Mouse (Mus musculus) B cell, adult 2 months (primary cell): Measurements from ENCODE around the gene Gpr183.

Source experiments
- DNase-seq, 2 experiments: peaks; one replicate each; pipeline ENCODE4 v3.0.0; 2022

The Gpr183 gene

DNA sequence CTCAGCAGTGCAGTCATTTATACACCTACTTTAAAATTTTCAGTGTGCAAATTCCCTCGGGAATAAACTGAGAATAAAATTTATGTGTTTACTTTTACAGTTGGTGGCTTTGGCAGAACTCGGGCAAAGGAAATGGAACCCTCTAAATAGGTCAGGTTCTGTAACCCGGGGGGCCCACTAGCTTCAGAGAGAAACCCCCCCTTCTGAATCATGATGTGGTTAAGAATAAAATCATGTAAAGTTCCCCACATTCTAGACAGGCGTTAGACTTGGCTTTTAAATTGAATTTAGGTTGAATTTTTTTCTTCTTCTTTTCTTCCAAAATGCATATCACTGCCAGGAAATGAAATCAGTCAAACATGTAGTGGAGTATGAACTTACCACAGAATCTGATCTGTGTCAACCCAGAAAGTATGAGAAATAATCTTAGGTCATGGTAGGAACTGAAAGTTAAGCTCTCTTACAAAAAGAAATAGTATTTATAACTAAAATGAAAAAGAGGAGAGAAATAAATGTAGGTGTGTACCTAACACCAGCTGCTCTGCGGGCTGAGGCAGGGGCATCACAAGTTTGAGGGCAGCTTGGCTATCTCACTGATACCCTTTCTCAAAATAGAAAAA, 9.7 kb downstream of the Gpr183 start:
- peak in 1 of 2 experiments; percentile 26 for DNase-seq

DNA sequence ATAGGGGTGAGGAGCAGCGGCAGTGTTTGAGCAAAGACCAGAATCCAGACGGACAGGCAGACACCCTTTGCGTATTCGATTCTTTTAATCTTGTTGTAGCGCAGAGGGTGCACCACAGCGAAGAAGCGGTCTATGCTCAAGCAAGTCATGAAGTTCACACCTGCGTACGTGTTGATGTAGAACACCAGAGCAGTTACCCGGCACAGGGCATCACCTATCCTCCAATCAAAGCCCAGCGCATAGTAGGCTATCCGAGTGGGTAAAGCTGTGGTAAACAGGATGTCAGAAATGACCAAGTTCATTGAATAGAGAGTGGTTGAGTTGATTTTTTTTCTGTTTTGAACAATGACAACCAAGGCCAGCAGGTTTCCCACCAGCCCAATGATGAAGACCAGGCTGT, 10.4 kb downstream of the Gpr183 start:
- no peak for DNase-seq

DNA sequence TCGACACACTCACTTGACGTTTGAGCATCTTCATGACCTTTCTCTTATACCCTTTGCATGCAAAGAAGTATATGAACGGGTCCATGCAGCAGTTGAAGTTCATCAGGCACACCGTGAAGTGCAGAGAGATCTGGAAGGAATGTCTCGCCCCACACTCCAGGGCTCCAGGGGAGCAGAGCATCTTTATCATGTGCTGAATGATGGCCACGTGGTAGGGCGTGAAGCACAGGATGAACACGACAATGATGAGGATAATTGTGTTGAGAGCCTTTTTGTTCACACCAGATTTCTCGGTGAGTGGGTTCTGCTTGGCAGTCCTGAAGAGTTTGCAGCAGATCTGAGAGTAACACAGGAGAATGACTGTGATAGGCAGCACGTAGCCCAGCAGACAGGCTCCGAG, 10.9 kb downstream of the Gpr183 start:
- DNase-seq, result no peak

DNA sequence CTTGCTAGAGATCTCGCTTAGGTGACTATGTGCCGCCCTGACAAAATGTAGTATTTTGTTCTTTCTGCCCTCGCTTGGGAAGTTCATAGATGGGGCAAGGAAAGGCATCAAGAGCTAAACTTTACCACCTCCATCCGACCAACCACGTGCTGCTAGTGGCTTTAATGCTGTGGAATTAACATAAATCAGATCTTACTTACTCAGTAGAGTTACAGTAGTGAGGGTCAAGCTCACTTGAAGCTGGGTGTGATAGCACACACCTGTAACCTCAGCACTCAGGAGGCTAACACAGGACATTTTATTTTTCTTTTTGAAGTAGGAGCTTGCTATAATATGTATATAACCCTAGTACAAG, 13.0 kb downstream of the Gpr183 start:
- no peak for DNase-seq

DNA sequence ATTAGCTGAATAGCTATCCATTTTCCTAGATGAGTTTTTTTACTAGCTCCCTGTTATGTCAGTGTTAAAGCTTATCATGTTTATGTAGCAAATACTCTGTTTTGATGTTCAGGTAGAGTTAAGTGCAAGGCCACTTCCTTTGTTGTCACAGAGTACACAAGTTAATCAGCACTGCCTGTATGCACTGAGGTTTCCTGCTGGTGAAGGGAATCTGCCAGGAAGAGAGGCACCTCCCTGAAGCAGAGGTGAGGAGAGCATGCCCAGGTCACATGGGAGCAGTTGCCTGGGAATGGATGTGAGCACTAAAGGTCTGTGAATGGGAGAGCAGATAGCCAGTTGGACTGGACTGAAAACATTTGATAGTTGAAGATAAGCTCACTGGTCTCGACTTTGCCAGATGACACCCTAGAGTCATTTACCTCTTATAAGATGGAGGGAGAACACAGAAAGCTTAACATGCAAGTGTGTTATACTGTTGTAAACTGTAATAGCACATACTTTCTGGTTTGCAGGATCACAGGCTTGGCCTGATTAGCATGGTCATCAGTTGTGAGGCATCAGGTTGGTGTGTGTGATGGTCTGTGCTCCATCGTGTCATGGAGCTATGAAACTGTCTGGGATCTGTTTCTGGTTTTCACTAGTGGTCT, 13.5 kb downstream of the Gpr183 start:
- peak in 1 of 2 experiments; percentile 2 for DNase-seq

DNA sequence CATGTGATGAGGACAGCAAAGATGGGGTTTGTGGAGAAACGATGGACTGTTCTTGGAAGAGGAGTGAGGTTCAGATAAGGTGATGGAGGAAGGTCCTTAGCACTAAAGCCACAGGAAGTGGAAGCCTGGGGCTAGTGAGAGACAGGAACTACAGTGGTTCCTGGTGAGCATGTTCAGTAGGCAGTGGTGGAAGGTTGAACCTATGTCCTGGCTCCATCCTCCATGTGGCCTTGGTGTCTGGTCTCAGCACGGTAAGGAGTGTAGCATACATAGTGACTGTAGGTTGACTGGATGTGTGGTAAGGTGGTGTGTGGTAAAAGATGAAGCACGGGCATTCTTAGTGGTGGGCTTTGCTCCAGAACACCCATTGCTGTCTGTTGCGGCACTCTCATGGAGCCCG, 15.1 kb downstream of the Gpr183 start:
- peak in 1 of 2 experiments; percentile 9 for DNase-seq

DNA sequence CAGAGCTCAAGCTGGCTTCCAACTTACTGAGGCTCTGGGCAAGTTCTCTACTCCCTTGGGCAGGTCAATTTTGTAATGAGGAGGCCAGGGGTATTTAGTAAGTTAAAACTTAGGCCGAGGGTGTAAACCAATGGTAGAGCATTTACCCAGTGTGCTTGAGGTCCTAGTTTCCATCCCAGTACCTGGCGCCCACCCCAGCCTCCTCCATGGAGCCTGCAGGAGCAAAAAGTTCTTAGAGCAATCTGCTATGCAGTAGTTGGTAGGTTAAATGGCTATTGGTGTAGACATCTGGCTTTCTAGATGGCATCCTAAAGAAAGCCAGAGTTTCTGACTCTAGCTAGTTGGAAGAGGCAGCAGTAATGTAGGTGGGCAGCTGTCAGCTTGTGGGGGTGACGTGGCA, 15.6 kb downstream of the Gpr183 start:
- no peak for DNase-seq

DNA sequence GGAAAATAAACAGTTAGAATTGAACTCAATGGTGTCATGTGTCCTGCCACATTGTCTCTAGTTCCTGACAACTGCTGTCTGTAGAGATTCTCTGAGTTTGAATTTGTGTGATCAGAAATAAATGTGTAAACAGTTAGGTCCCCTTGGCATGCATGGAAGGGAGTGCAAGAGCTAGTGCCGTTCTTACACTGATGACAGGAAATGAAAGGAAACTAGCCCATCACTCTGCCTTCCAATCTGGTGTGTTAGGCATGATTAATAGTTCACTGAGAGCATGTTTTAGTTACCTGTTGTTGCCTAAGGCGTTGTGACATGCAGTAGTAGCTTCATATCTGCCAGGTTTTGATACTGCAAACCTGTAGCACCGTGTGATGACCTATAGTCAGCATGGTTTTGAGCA, 17.0 kb downstream of the Gpr183 start:
- peak in 1 of 2 experiments; percentile 2 for DNase-seq

DNA sequence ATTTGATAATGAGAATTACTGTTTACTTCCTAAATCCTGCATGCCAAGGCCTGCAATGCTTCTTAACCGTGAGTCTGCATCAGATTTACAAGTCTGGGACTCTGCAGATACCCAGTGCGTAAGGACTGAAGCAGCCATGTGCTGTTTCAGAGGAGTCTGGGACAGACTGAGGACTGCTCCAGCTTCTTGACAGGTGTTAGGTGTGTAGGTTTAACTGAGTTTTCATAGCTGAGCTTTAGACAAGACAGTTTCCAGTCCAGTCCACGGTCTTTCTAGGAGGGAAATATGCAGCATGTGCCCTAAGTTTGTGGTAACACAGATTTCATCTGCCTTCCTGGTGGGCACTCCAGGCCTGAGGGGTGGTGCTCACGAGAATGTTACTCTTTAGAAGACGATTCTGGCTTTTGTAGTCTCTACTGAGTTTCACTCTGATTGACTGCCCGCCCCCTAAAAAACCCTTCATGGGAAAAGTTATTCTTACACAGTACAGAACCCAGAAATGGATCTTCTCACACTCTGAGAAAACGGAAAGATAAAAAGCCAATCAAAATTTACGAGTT, 17.7 kb downstream of the Gpr183 start:
- DNase-seq, result no peak

DNA sequence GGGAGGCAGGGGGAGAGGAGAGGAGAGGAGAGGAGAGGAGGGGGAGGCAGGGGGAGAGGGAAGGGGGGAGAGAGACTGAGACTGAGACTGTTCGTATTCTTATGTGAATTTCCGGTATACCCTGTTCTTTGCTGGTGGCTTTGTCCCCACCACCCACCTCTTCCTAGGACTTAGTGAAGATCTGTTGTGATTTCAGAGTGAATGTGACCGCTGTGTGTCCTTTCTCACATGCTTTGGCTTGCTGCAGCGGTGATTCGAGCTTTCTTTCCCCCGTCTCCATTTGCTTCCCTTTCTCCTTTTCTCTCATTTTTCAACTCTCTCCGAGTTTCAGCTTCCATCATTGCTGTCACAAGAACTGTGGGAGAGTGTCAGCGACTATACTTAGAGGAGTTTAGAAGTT, 18.3 kb downstream of the Gpr183 start:
- no peak for DNase-seq

DNA sequence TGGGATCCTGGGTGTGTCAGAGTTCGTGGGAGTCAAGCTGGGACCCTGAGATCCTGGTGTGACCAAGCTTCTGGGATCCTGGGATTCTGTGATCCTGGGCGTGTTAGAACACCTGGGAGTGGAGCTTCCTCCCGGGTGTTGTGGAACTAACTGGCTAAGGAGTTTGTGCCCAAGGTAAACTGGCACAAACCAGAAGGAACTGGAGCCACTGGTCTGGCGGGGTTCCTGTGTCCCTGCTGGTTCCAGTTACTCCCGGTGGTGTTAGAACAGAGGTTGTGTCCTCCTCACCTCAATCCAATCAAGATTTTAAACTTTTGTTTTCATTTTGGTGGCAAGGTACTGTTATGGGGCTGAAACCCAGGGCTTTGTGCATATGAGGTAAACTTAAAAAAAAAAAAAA, 18.9 kb downstream of the Gpr183 start:
- no peak for DNase-seq

DNA sequence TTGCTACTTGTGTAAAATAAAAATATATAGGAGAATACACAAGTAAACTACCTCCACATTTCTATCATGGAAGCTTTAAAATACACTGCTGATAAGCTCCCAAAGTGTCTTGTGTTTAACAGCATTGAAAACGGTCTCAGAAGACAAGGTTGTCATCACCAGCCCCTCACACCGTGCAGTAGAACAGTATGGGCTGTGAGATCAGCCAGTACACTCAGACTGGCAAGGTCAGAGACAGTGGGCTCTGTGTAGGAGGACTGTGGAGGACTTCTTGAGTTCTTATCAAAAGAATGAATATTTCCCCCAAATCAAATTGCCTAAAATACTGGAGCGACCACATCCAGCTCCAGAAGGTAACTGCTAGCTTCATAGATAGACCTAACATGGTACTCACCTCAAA, 25.4 kb downstream of the Gpr183 start:
- no peak for DNase-seq

DNA sequence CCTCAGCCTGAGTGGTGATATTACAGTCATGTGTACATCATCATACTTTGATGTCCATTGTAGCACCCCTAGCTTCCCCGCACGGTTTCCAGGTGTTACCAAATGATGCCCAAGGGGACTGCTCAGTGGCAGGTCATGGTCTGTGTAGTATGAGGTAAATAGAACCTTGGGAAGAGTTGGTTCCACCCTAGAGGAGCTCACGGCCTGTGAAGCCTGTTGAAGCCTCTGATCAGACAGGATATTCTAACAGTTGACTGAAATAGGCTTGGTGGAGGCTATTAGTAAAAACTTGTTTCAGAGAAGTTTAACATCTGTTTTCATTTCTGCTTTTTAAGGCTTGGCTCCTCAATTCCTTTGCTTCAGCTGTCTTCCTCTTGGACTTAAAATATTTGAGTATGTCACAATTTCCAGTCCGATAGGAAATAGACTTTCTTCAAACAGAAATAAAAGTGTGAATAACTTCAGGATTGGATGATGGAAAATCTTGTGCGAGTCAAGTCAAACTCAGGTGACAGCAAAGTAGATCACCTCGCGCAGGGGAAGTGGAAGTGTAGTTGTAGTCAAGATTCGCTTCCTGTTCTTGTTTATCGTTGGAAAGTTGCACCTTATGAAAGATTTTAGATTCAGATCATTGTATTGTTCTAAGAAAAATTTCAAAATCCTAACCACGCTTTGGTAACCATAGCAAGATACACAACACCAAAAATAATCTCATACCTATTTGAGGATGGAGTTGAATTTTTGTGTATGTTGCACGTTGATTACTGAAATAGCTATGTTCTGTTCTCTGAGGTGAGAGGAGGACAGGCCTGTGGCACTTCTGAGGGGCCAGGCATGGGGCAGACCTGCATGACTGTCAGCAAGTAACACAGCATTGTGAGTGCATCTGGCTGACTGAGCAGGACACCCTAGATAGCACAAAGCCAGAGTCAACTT, 26.5 kb downstream of the Gpr183 start:
- peak; percentile 83 to 85 for DNase-seq

DNA sequence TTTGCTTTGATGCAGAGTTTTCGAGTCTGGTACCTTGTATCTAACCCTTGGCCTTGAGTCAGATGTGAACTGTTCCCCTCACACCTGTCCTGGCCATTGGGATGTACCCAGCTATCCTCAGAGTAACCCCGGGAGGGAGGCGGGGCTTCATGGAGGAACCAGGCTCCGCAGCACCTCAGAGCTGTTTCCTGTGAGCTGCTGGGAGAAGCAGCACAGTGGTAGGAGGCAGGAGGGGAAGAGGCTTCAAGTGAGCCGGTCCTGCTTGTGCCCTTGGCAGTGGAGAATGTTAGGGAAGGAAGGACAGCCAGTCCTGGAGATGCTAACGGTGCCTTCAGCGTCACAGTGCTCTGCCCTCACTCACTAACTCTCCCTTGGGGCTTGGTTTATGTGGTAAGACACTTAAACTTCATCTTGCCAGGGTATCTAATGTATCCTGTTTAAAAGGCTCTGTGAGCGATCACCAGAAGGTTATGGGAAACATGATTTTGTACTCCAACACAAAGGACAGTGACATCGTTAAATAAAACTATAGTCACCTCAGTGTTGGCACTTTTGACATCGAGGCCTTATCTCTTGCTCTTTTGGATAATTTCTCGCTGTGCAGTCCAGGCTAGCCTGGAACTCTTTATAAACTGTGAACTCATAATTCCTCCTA, 27.3 kb downstream of the Gpr183 start:
- DNase-seq, result peak; percentile 60 to 61

DNA sequence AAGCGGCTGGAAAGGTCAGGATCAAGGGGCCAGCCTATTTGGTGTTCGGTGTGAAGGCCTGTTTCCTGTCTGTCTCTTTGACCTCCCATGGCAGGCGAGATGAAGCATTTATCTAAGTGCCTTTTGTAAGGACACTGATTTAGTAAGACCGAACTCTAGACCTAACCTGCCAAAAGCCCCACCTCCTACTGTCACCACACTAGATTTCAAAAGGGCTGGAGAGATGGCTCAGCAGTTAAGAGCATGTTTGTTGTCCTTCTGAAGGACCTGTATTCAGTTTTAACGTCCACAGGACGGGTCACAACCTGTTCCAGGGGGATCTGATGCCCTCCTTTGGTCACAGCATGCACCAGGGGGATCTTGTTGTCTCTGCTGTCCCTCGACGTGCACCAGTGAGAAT, 28.1 kb downstream of the Gpr183 start:
- DNase-seq, result no peak

DNA sequence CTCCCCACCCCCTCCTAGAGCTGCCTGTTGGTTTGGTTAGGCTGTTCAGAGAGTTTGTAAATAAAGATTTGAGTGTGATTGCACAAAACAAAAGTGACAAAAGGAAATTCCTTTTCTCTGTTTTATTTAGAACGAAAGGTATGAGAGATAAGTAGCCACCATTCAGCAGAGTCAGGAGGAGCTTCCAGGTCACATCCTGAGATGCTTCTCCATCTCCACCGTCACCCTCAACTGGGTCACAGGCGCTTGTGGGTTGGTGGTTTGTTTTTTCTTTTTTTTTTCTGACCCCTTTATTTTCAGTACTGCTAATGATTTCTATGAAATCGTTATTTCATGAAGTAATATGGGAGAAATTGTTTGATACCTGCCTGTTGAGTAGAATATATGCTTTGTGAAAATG, 28.6 kb downstream of the Gpr183 start:
- DNase-seq, result no peak

DNA sequence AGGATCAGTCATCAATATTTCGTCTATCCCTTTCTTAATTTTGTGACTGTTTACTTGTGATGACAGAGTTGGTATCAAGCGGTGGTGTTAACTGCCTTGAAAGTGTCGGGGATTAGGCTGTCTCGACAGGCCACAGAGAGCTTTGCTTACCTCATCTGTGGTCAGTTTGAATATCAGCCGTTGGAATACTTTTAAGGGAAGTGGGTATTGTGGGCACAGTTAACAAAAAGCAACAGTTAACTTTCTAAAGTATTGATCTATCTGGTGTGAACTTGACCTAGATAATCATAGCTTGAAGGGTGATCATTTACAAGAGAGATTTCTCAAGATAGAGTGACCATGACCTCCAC, 30.4 kb downstream of the Gpr183 start:
- no peak for DNase-seq

DNA sequence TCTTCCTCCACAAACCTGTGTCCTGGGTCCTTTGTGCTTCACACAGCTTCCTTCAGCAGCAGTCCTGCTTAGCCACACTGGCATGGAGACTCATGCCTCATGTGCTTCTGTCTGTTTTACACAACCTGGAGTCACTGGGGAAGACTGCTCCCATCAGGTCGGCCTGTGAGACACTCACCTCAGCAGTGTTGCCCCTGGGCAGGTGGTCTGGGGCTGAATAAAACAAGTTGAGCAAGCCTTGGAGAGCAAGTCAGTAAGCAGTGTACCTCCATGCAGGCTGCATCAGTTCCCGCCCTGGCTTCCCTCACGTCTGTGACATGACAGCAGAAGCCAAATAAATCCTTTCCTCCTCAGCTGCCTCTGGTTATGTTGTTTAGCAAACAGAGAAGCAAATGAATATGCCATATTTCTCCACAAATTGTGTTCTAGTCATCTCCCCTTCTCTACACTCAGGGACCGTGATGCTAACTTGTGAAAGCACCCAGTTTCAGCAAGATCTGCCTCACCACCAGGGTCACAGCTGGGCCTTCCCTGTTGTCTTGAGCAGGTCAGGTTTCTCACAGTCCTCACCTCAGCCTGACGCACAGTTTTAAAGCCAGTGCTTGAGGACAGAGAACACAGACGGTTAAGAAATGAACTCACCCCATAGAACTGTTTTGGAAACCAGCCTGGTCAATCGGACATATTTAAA, 30.9 kb downstream of the Gpr183 start:
- DNase-seq, result no peak

DNA sequence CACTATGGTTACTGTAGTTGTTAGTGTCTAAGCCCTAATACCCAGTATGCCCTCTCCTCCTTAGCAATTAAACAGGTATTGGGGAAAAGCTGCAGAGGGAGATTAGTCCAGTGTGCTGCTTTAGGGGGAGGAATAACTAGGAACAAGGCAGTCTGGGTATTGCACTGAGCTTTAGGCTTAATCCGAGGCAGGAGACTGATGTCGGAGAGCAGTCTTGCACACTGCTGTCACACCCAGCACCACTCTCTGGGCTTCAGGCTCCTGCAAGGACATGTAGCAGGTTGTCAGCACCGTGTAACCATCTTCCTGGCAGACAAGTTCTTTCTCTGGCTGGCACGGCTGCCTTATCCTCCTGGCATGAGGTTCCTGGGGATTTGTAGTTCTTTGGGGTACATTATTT, 32.8 kb downstream of the Gpr183 start:
- DNase-seq, result no peak

DNA sequence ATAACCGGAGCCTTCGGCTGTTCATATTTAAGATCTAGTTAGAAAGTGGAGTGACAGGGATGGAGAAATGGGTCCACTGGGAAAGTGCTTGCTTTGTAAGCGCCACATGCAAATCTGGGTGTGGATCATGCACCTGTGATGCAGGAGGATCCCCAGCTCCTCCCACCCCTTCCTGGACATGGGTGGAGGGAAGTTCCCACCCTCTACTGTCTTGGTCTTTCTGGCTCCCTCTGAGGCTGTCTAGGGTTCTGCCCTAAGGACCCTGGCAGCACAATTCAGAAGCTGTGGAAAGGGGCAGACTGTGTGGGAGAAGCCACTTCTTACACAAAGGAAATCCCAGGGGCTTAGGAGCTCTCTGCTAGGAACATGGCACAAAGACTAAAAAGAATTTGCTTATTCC, 33.4 kb downstream of the Gpr183 start:
- peak; percentile 66 to 71 for DNase-seq

DNA sequence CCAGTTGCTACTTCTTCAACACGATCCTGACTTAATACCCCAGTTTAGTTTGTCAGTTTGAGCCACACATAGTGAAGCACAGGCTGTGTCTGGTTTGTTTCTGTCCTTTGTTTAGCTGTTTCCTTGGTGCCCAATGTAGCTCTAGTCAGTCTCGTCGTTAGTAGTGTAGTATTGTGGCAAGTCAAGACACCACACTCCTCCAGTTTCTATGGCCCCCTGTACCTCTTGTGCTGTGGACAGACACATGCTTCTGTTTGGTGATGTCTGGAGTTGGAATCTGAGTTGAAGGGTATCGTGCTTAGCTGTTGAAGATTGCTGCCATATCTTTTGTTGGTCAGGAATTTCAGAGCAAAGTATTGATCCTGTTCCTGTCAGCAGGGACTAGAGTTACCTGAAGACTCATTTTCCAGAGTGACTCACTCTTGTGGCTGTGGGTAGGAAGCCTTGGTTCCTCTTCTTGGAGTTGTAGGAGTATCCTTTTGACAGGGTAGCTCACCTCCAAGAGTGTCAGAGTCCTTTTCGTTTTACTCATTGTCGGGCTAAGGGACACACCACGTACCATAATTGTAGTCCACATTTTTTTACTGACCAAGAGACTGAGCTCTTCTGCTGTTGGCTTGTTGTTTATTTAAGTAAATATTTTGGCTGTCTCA, 34.1 kb downstream of the Gpr183 start:
- peak; percentile 58 to 62 for DNase-seq
